Mouse (Mus musculus) myocyte (in vitro differentiated cells): Measurements from ENCODE around the gene Brdt.

Source experiments
- CEBPB ChIP-seq: IDR thresholded peaks from 2 replicates; pipeline ENCODE4 v1.6.1; 2011; ENCODE audit warnings: mild to moderate bottlenecking, moderate library complexity; ENCODE audit not compliant: poor library complexity, insufficient read depth, severe bottlenecking
- E2F4 ChIP-seq: IDR thresholded peaks from one replicate; pipeline ENCODE4 v1.6.1; 2011; ENCODE audit warnings: mild to moderate bottlenecking, control low read depth, moderate library complexity; ENCODE audit not compliant: insufficient read depth
- MYOD1 ChIP-seq, 3 experiments: IDR thresholded peaks; one replicate each; pipeline ENCODE4 v1.6.1; 2011; ENCODE audit warnings: control low read depth in 2 of 3, low read depth in 2 of 3, mild to moderate bottlenecking in 2 of 3, moderate library complexity in 1 of 3; ENCODE audit not compliant: insufficient read length in 2 of 3, control insufficient read depth in 1 of 3
- MYOG ChIP-seq, 3 experiments: IDR thresholded peaks; one replicate each; pipeline ENCODE4 v1.6.1; 2011; ENCODE audit warnings: control low read depth in 2 of 3, low read depth in 2 of 3, mild to moderate bottlenecking in 2 of 3; ENCODE audit not compliant: insufficient read length in 2 of 3, control insufficient read depth in 1 of 3, insufficient read depth in 1 of 3
- POLR2A ChIP-seq: IDR thresholded peaks from one replicate; pipeline ENCODE4 v1.6.1; 2011; ENCODE audit warnings: low read depth, mild to moderate bottlenecking, control low read depth, moderate library complexity; ENCODE audit not compliant: insufficient read length
- POLR2AphosphoS2 ChIP-seq: IDR thresholded peaks from one replicate; pipeline ENCODE4 v1.6.1; 2011; ENCODE audit warnings: low read depth, control low read depth; ENCODE audit not compliant: insufficient read length
- REST ChIP-seq: IDR thresholded peaks from one replicate; pipeline ENCODE4 v1.6.1; 2011; ENCODE audit warnings: mild to moderate bottlenecking, control low read depth, moderate library complexity; ENCODE audit not compliant: insufficient read depth, insufficient read length
- TCF12 ChIP-seq: IDR thresholded peaks from one replicate; pipeline ENCODE4 v1.6.1; 2011; ENCODE audit warnings: mild to moderate bottlenecking, control low read depth; ENCODE audit not compliant: poor library complexity, insufficient read depth, severe bottlenecking
- USF1 ChIP-seq: IDR thresholded peaks from one replicate; pipeline ENCODE4 v1.6.1; 2011; ENCODE audit warnings: low read depth, mild to moderate bottlenecking, control low read depth, moderate library complexity

DNA sequence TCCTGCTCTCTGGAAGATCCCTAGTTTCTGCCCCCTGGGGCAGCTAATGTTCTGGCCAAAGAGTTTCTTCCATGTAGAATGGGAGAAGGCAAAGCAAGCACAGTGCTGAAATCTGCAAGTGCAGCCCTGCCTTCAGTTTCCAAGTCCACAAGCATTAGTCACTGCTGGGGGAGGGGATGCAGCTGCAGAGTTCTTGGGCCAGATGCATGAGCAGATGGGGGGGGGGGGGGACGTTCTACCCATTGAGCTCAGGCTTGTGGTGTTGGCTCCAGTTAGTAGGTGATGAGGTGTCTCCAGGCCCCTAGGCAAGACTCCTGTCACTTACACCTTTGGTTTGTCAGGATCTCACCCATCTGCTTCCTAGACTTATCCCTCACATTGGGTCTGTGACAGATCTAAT lies 24.8 kb downstream of the Brdt start:
- TF ChIP-seq MYOG (IDR thresholded peaks at IDR 0.05; ENCODE audit: control insufficient read depth in 1 of 3, insufficient read depth in 1 of 3, insufficient read length in 2 of 3, low read depth in 2 of 3): no peak
- TF ChIP-seq POLR2A: no peak
- no peak for TF ChIP-seq E2F4
- TF ChIP-seq USF1: no peak
- TF ChIP-seq CEBPB: no peak
- TF ChIP-seq REST: no peak
- TF ChIP-seq TCF12: no peak
- no peak for TF ChIP-seq POLR2AphosphoS2
- TF ChIP-seq MYOD1 (IDR thresholded peaks at IDR 0.05; ENCODE audit: control insufficient read depth in 1 of 3, insufficient read length in 2 of 3, low read depth in 2 of 3): no peak
